Mouse (Mus musculus) testis, adult 2 months (tissue): Measurements from ENCODE around the gene Mterf2.

ENCODE experiments used
- CTCF ChIP-seq: fragments of 200-500 bp; IDR thresholded peaks from 2 replicates; pipeline ENCODE4 v1.5.1; 2012; ENCODE audit warnings: low read depth, mild to moderate bottlenecking, inconsistent platforms, low read length, moderate library complexity; ENCODE audit not compliant: control insufficient read depth, insufficient read depth, insufficient replicate concordance
- POLR2A ChIP-seq: fragments of 200-500 bp; IDR thresholded peaks from 2 replicates; pipeline ENCODE4 v1.6.1; 2012; ENCODE audit warnings: low read depth, mild to moderate bottlenecking, inconsistent platforms, low read length, moderate library complexity; ENCODE audit not compliant: control insufficient read depth

- TF ChIP-seq CTCF: no peak
- TF ChIP-seq POLR2A: no peak
Measured at GRCm38 (mm10) chr10:85161745-85162351, 34.0 kb upstream of the Mterf2 start.
